Mouse (Mus musculus): ENCODE data around the gene Rdx. TPM values are rescaled to one million over a fixed set of nuclear protein-coding genes. Genes with fewer than 3 reads are reported as not detected.

Gene Rdx
- polyA plus RNA-seq, 1 experiment: 49.5 TPM

GRCm38 (mm10) chr9:52017824-52018223 is 29.1 kb upstream of the Rdx start:
- 76% methylated on average over 2 of the region's 2 CpGs for WGBS
- DNase-seq: no peak
- no peak overlapping the region for H3K27ac ChIP-seq (ENCODE audit: insufficient read depth, low read length)
- H3K4me1 ChIP-seq (ENCODE audit: control insufficient read depth, insufficient read depth, low read length): no peaks in the 10 kb centered on the region
- no peak overlapping the region for H3K4me3 ChIP-seq (replicated peaks; ENCODE audit: insufficient read depth, low read depth, low read length)
- TF ChIP-seq CTCF (IDR thresholded peaks at IDR 0.05; ENCODE audit: borderline replicate concordance, insufficient read depth, low read depth, low read length) (no peak), POLR2A (IDR thresholded peaks at IDR 0.05; ENCODE audit: borderline replicate concordance, insufficient read depth, low read length) (no peak)
- no peaks in the 10 kb centered on the region for H3K27me3 ChIP-seq (ENCODE audit: control insufficient read depth, insufficient read depth, low read length)

DNA sequence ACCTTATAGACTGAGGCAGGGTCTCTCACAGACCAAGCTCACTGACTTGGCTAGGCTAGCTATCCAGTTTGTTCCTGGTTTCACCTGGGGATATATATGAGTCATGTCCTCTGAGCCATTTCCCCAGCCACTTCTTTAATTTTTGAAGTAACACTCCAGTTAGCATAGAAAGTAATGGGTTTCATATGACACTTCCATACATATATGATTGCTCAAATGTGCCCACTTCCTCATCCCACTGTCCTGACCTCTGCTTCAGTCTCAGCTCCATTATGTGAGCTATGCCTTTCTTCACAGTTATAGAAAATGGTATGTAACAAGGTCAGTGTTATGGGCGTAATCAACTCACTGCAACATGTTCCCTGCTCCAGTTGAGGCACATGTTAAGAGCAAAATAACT is 28.5 kb upstream of the Rdx start:
- Histone ChIP-seq H3K4me1 (ENCODE audit: control insufficient read depth, insufficient read depth, low read length) (no peaks in the 10 kb centered on the region), H3K27ac (ENCODE audit: insufficient read depth, low read length) (no peak overlapping the region), H3K4me3 (replicated peaks; ENCODE audit: insufficient read depth, low read depth, low read length) (no peak overlapping the region), H3K27me3 (ENCODE audit: control insufficient read depth, insufficient read depth, low read length) (no peaks in the 10 kb centered on the region)
- TF ChIP-seq CTCF (IDR thresholded peaks at IDR 0.05; ENCODE audit: borderline replicate concordance, insufficient read depth, low read depth, low read length): no peak
- TF ChIP-seq POLR2A (IDR thresholded peaks at IDR 0.05; ENCODE audit: borderline replicate concordance, insufficient read depth, low read length): no peak
- WGBS: 96% methylated on average over 1 of the region's 1 CpGs
- DNase-seq: no peak

- H3K4me1 ChIP-seq (ENCODE audit: control insufficient read depth, insufficient read depth, low read length): no peaks in the 10 kb centered on the region
- no peak for DNase-seq
- no peak overlapping the region for H3K4me3 ChIP-seq (replicated peaks; ENCODE audit: insufficient read depth, low read depth, low read length)
- H3K27me3 ChIP-seq (ENCODE audit: control insufficient read depth, insufficient read depth, low read length): no peaks in the 10 kb centered on the region
- TF ChIP-seq CTCF (IDR thresholded peaks at IDR 0.05; ENCODE audit: borderline replicate concordance, insufficient read depth, low read depth, low read length) (no peak), POLR2A (IDR thresholded peaks at IDR 0.05; ENCODE audit: borderline replicate concordance, insufficient read depth, low read length) (no peak)
- 58% methylated on average over 5 of the region's 5 CpGs for WGBS
- H3K27ac ChIP-seq (ENCODE audit: insufficient read depth, low read length): no peak overlapping the region
These were observed 19.5 kb upstream of the Rdx start for GRCm38 (mm10) chr9:52027257-52028020.

DNA sequence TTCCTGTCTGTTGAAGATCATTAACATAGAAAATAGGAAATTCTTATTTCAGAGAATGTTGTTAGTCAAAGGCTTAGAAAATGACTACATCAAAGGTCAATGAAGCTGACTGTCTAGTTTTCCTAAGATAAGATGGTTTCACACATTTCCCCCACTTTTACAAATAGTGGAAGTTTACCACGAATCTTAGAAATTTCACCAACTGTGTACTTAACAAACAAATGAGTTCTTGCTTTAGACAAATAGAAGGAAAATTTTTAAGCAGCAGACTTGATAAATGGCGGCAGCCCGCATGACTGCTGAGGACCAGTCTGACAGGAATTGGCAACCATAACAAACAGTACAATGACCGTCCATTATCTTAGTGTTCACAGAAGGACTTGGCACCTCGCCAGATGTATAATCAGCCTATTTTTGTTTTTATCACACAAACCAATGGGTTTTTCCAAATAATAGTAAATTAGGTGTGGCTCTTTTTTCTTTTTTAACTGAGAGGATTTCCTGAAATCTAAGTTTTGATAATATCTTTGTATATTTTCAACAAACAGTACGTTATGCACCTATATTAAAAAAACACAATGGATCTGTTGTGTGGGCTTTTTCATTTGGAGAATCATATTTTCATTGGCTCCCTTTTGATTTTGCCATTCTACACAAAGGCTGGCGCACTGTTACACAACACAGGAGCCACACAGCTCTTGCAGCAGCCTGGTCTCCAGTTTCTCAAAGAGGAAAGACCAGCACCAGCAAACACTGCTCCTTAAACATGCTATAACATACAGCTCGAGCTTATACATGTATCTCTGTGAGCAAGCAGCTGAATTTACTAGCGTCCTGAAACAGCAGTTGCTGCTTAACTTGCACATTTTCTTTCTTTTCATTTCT is 18.2 kb upstream of the Rdx start:
- no peak for DNase-seq
- Histone ChIP-seq H3K27me3 (ENCODE audit: control insufficient read depth, insufficient read depth, low read length) (no peaks in the 10 kb centered on the region), H3K4me3 (replicated peaks; ENCODE audit: insufficient read depth, low read depth, low read length) (no peak overlapping the region), H3K4me1 (ENCODE audit: control insufficient read depth, insufficient read depth, low read length) (no peaks in the 10 kb centered on the region), H3K27ac (ENCODE audit: insufficient read depth, low read length) (no peak overlapping the region)
- TF ChIP-seq POLR2A (IDR thresholded peaks at IDR 0.05; ENCODE audit: borderline replicate concordance, insufficient read depth, low read length): no peak
- no peak for TF ChIP-seq CTCF (IDR thresholded peaks at IDR 0.05; ENCODE audit: borderline replicate concordance, insufficient read depth, low read depth, low read length)
- WGBS: 52% methylated on average over 9 of the region's 9 CpGs

GRCm38 (mm10) chr9:52031501-52031900 is 15.5 kb upstream of the Rdx start:
- Histone ChIP-seq H3K27me3 (ENCODE audit: control insufficient read depth, insufficient read depth, low read length) (no peaks in the 10 kb centered on the region), H3K4me1 (ENCODE audit: control insufficient read depth, insufficient read depth, low read length) (no peaks in the 10 kb centered on the region), H3K4me3 (replicated peaks; ENCODE audit: insufficient read depth, low read depth, low read length) (no peak overlapping the region), H3K27ac (ENCODE audit: insufficient read depth, low read length) (no peak overlapping the region)
- 51% methylated on average over 2 of the region's 2 CpGs for WGBS
- no peak for DNase-seq
- TF ChIP-seq CTCF (IDR thresholded peaks at IDR 0.05; ENCODE audit: borderline replicate concordance, insufficient read depth, low read depth, low read length): no peak
- no peak for TF ChIP-seq POLR2A (IDR thresholded peaks at IDR 0.05; ENCODE audit: borderline replicate concordance, insufficient read depth, low read length)

DNA sequence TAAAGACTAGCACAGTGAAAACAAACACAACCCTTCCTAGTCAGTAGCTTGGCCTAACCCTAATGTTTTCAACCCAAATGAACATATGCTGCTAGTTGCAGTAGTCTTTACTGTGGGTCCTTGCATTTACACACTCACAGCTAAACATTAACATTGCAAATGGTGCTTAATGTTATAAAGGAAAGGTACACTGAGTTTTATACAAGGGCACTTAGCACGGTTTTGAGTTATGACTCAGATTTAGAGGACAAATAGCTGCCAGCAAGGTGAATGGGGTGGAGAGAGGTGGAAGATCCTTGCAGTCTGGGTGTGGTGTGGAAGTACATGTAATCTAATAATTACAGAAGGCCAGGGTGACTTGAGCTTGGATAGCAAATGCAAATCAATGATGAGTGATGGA is 9.5 kb upstream of the Rdx start:
- Histone ChIP-seq H3K4me1 (ENCODE audit: control insufficient read depth, insufficient read depth, low read length) (no peaks in the 10 kb centered on the region), H3K27me3 (ENCODE audit: control insufficient read depth, insufficient read depth, low read length) (no peaks in the 10 kb centered on the region), H3K27ac (ENCODE audit: insufficient read depth, low read length) (no peak overlapping the region), H3K4me3 (replicated peaks; ENCODE audit: insufficient read depth, low read depth, low read length) (no peak overlapping the region)
- TF ChIP-seq CTCF (IDR thresholded peaks at IDR 0.05; ENCODE audit: borderline replicate concordance, insufficient read depth, low read depth, low read length) (no peak), POLR2A (IDR thresholded peaks at IDR 0.05; ENCODE audit: borderline replicate concordance, insufficient read depth, low read length) (no peak)
- 90% methylated on average over 1 of the region's 1 CpGs for WGBS
- DNase-seq: no peak

- no peak overlapping the region for H3K4me3 ChIP-seq (replicated peaks; ENCODE audit: insufficient read depth, low read depth, low read length)
- TF ChIP-seq CTCF (IDR thresholded peaks at IDR 0.05; ENCODE audit: borderline replicate concordance, insufficient read depth, low read depth, low read length) (no peak), POLR2A (IDR thresholded peaks at IDR 0.05; ENCODE audit: borderline replicate concordance, insufficient read depth, low read length) (no peak)
- 94% methylated on average over 2 of the region's 2 CpGs for WGBS
These were observed 5.3 kb upstream of the Rdx start for GRCm38 (mm10) chr9:52041657-52042056.

More at GRCm38 (mm10) chr9:52041657-52042056, 5.3 kb upstream of the Rdx start:
- no peak for DNase-seq
- no peaks in the 10 kb centered on the region for H3K27me3 ChIP-seq (ENCODE audit: control insufficient read depth, insufficient read depth, low read length)
- H3K4me1 ChIP-seq (ENCODE audit: control insufficient read depth, insufficient read depth, low read length): no peaks in the 10 kb centered on the region
- no peak overlapping the region for H3K27ac ChIP-seq (ENCODE audit: insufficient read depth, low read length)
